Mouse (Mus musculus) C2C12 (cell line): ENCODE results near the gene Lrrc17. TPM values are rescaled to one million over a fixed set of nuclear protein-coding genes. Genes with fewer than 3 reads are reported as not detected.

Experiments
- polyA plus RNA-seq: library from polyadenylated mRNA; unstranded; fragments of >200 nt; fragmentation: generic; extraction: Trizol; gene quantifications from one replicate; pipeline ENCODE4 v1.2.1, GENCODE M21; 2012; ENCODE audit warnings: missing spikeins

Gene Lrrc17
- polyA plus RNA-seq, 1 experiment: 22.7 TPM

Other genes starting within 250 kb of the Lrrc17 start
- 0.25 TPM for gene Fgl2, start 170.9 kb upstream of the Lrrc17 start, polyA plus RNA-seq
- not detected for gene Ccdc146, start 118.9 kb upstream of the Lrrc17 start, polyA plus RNA-seq
- gene Fam185a, start 118.6 kb upstream of the Lrrc17 start, polyA plus RNA-seq: 2.8 TPM
- gene Fbxl13, start 102.1 kb downstream of the Lrrc17 start, polyA plus RNA-seq: 0.07 TPM
- gene Armc10, start 102.3 kb downstream of the Lrrc17 start, polyA plus RNA-seq: 13.3 TPM
- gene Napepld, start 157.8 kb downstream of the Lrrc17 start, polyA plus RNA-seq: 0.50 TPM
- 92.8 TPM for gene Pmpcb, start 193.6 kb downstream of the Lrrc17 start, polyA plus RNA-seq
- gene Dnajc2, start 241.7 kb downstream of the Lrrc17 start, polyA plus RNA-seq: 22.3 TPM
- 141 TPM for gene Psmc2, start 241.7 kb downstream of the Lrrc17 start, polyA plus RNA-seq